Mouse (Mus musculus) CH12.LX (cell line): ENCODE measurements at regions not wholly inside any gene's neighbourhood (a gene's known extent, or its start where the extent isn't known, plus 50 kb on each side); places are given as distances from the start of the nearest gene placed in this dataset.

Source experiments
- MAZ ChIP-seq: IDR thresholded peaks from 2 replicates; pipeline ENCODE4 v1.6.1; 2012; ENCODE audit warnings: low read depth, mild to moderate bottlenecking, inconsistent platforms, low read length, improper control_type of control experiment, moderate library complexity
- NELFE ChIP-seq: IDR thresholded peaks from 2 replicates; pipeline ENCODE4 v1.6.1; 2011; ENCODE audit warnings: low read depth, low read length, improper control_type of control experiment

GRCm38 (mm10) chr16:7529811-7530210 is 895.1 kb downstream of the Tmem114 start:
- TF ChIP-seq MAZ = no peak
- no peak for TF ChIP-seq NELFE
